Mouse (Mus musculus): ENCODE measurements around the gene Cep295nl. TPM values are rescaled to one million over a fixed set of nuclear protein-coding genes. Genes with fewer than 3 reads are reported as not detected.
A peak's percentile ranks its signal among the peaks of the same experiment; 100 is the strongest.

Cep295nl gene
- polyA plus RNA-seq, 1 experiment from 2014 or later = 0.56 TPM

- Histone ChIP-seq H3K36me3 (no peaks in the 10 kb centered on the region), H3K27ac (no peak overlapping the region), H3K27me3 (no peaks in the 10 kb centered on the region), H3K4me3 (no peak overlapping the region), H3K9me3 (no peaks in the 10 kb centered on the region), H3K9ac (no peak overlapping the region), H3K4me2 (no peak overlapping the region), H3K4me1 (peaks cover 6% of the 10 kb centered on the region; the same call in 1 of the 2 replicates)
- 71% methylated on average over 5 of the region's 5 CpGs for WGBS
- ATAC-seq (ENCODE audit: borderline replicate concordance, extremely low read depth, low FRiP score, low TSS enrichment) = no peak
Measured at GRCm38 (mm10) chr11:118369251-118369650, 27.0 kb upstream of the Cep295nl start.

GRCm38 (mm10) chr11:118368330-118368729, 26.0 kb upstream of the Cep295nl start:
- Histone ChIP-seq H3K27ac (no peak overlapping the region), H3K36me3 (no peaks in the 10 kb centered on the region), H3K27me3 (no peaks in the 10 kb centered on the region), H3K4me3 (no peak overlapping the region), H3K9ac (no peak overlapping the region), H3K4me2 (no peak overlapping the region), H3K4me1 (peaks cover 12% of the 10 kb centered on the region), H3K9me3 (no peaks in the 10 kb centered on the region)
- ATAC-seq (ENCODE audit: borderline replicate concordance, extremely low read depth, low FRiP score, low TSS enrichment) = no peak
- WGBS = 51% methylated on average over 3 of the region's 3 CpGs

- no peak for ATAC-seq (ENCODE audit: borderline replicate concordance, extremely low read depth, low FRiP score, low TSS enrichment)
- Histone ChIP-seq H3K4me2 (no peak overlapping the region), H3K4me3 (no peak overlapping the region), H3K27ac (no peak overlapping the region), H3K9ac (no peak overlapping the region), H3K36me3 (no peaks in the 10 kb centered on the region), H3K9me3 (no peaks in the 10 kb centered on the region), H3K4me1 (peaks cover 26% of the 10 kb centered on the region), H3K27me3 (no peaks in the 10 kb centered on the region)
- WGBS = 72% methylated on average over 8 of the region's 8 CpGs
Measured at GRCm38 (mm10) chr11:118366559-118366958, 24.3 kb upstream of the Cep295nl start.

GRCm38 (mm10) chr11:118366108-118366507, 23.8 kb upstream of the Cep295nl start:
- Histone ChIP-seq H3K36me3 (no peaks in the 10 kb centered on the region), H3K9ac (no peak overlapping the region), H3K27me3 (no peaks in the 10 kb centered on the region), H3K9me3 (no peaks in the 10 kb centered on the region), H3K27ac (no peak overlapping the region), H3K4me3 (no peak overlapping the region), H3K4me2 (no peak overlapping the region), H3K4me1 (peaks cover 30% of the 10 kb centered on the region)
- no peak for ATAC-seq (ENCODE audit: borderline replicate concordance, extremely low read depth, low FRiP score, low TSS enrichment)
- 57% methylated on average over 3 of the region's 3 CpGs for WGBS

GRCm38 (mm10) chr11:118365171-118365570, 22.9 kb upstream of the Cep295nl start:
- 51% methylated on average over 7 of the region's 7 CpGs for WGBS
- Histone ChIP-seq H3K4me3 (no peak overlapping the region), H3K27ac (peak overlapping the region; percentile 20; the same call in 1 of the 2 replicates), H3K36me3 (no peaks in the 10 kb centered on the region), H3K9me3 (no peaks in the 10 kb centered on the region), H3K9ac (no peak overlapping the region), H3K4me2 (no peak overlapping the region), H3K4me1 (peaks cover 39% of the 10 kb centered on the region), H3K27me3 (no peaks in the 10 kb centered on the region)
- 0 out of 2 replicates have a peak, but pooled peaks have one; percentile 17 for ATAC-seq (ENCODE audit: borderline replicate concordance, extremely low read depth, low FRiP score, low TSS enrichment)

- Histone ChIP-seq H3K27ac (no peak overlapping the region), H3K4me3 (no peak overlapping the region), H3K4me2 (no peak overlapping the region), H3K9ac (no peak overlapping the region), H3K4me1 (peaks cover 40% of the 10 kb centered on the region), H3K9me3 (no peaks in the 10 kb centered on the region), H3K36me3 (no peaks in the 10 kb centered on the region), H3K27me3 (no peaks in the 10 kb centered on the region)
- whole genome bisulfite sequencing = 82% methylated on average over 4 of the region's 4 CpGs
- no peak for ATAC-seq (ENCODE audit: borderline replicate concordance, extremely low read depth, low FRiP score, low TSS enrichment)
Measured at GRCm38 (mm10) chr11:118364021-118364420, 21.7 kb upstream of the Cep295nl start.

GRCm38 (mm10) chr11:118362971-118363518, 20.7 kb upstream of the Cep295nl start:
- H3K27ac ChIP-seq = peak overlapping the region; percentile 77
- no peaks in the 10 kb centered on the region for H3K27me3 ChIP-seq
- H3K4me1 ChIP-seq = peaks cover 40% of the 10 kb centered on the region
- H3K4me3 ChIP-seq = no peak overlapping the region
- 1% methylated on average over 8 of the region's 8 CpGs for WGBS
- H3K9ac ChIP-seq = no peak overlapping the region
- no peaks in the 10 kb centered on the region for H3K36me3 ChIP-seq
- peak; percentile 83 for ATAC-seq (ENCODE audit: borderline replicate concordance, extremely low read depth, low FRiP score, low TSS enrichment)
- H3K4me2 ChIP-seq = peak overlapping the region; percentile 37
- H3K9me3 ChIP-seq = no peaks in the 10 kb centered on the region

GRCm38 (mm10) chr11:118362501-118362900, 20.2 kb upstream of the Cep295nl start:
- Histone ChIP-seq H3K27me3 (no peaks in the 10 kb centered on the region), H3K4me3 (no peak overlapping the region), H3K4me1 (peaks cover 40% of the 10 kb centered on the region), H3K4me2 (0 out of 2 replicates have a peak overlapping the region, but pooled peaks have one; percentile 37), H3K9ac (no peak overlapping the region), H3K36me3 (no peaks in the 10 kb centered on the region), H3K9me3 (no peaks in the 10 kb centered on the region), H3K27ac (peak overlapping the region; percentile 77)
- WGBS = 46% methylated on average over 1 of the region's 1 CpGs
- ATAC-seq (ENCODE audit: borderline replicate concordance, extremely low read depth, low FRiP score, low TSS enrichment) = no peak

- H3K4me3 ChIP-seq = no peak overlapping the region
- no peak overlapping the region for H3K4me2 ChIP-seq
- 27% methylated on average over 10 of the region's 10 CpGs for WGBS
- no peak for ATAC-seq (ENCODE audit: borderline replicate concordance, extremely low read depth, low FRiP score, low TSS enrichment)
- H3K9ac ChIP-seq = no peak overlapping the region
- no peaks in the 10 kb centered on the region for H3K27me3 ChIP-seq
- H3K9me3 ChIP-seq = no peaks in the 10 kb centered on the region
- H3K4me1 ChIP-seq = peaks cover 41% of the 10 kb centered on the region
- no peaks in the 10 kb centered on the region for H3K36me3 ChIP-seq
- H3K27ac ChIP-seq = peak overlapping the region; percentile 34; the same call in 1 of the 2 replicates
Measured at GRCm38 (mm10) chr11:118360907-118361341, 18.6 kb upstream of the Cep295nl start.

- H3K4me1 ChIP-seq = peaks cover 46% of the 10 kb centered on the region
- WGBS = 48% methylated on average over 7 of the region's 7 CpGs
- no peak for ATAC-seq (ENCODE audit: borderline replicate concordance, extremely low read depth, low FRiP score, low TSS enrichment)
Measured at GRCm38 (mm10) chr11:118360491-118360890, 18.2 kb upstream of the Cep295nl start.

GRCm38 (mm10) chr11:118355640-118356039, 13.3 kb upstream of the Cep295nl start, which contains the start of gene Timp2:
Timp2 (minus strand) TSS chr11:118355740.
- H3K9me3 ChIP-seq = no peaks in the 10 kb centered on the region
- ATAC-seq (ENCODE audit: borderline replicate concordance, extremely low read depth, low FRiP score, low TSS enrichment) = no peak
- peak within 1 kb of the TSS; percentile 89 for H3K27ac ChIP-seq
- peaks cover 34% of the 10 kb centered on the region for H3K4me1 ChIP-seq
- no peaks in the 10 kb centered on the region for H3K36me3 ChIP-seq
- WGBS = 32% methylated on average over 6 of the region's 6 CpGs
- H3K9ac ChIP-seq = peak within 1 kb of the TSS; percentile 88
- peak within 1 kb of the TSS; percentile 78 for H3K4me3 ChIP-seq
- H3K4me2 ChIP-seq = peak within 1 kb of the TSS; percentile 80
- H3K27me3 ChIP-seq = no peaks in the 10 kb centered on the region

More at GRCm38 (mm10) chr11:118360491-118360890, 18.2 kb upstream of the Cep295nl start:
- Histone ChIP-seq H3K27ac (peak overlapping the region; percentile 34; the same call in 1 of the 2 replicates), H3K27me3 (no peaks in the 10 kb centered on the region), H3K9ac (no peak overlapping the region), H3K4me2 (no peak overlapping the region), H3K4me3 (no peak overlapping the region), H3K9me3 (no peaks in the 10 kb centered on the region), H3K36me3 (no peaks in the 10 kb centered on the region)

GRCm38 (mm10) chr11:118355205-118355604, 12.9 kb upstream of the Cep295nl start:
- peak overlapping the region; percentile 78 for H3K4me3 ChIP-seq
- whole genome bisulfite sequencing = under 1% methylated on average over 35 of the region's 43 CpGs
- peak; percentile 92 for ATAC-seq (ENCODE audit: borderline replicate concordance, extremely low read depth, low FRiP score, low TSS enrichment)

More at GRCm38 (mm10) chr11:118355205-118355604, 12.9 kb upstream of the Cep295nl start:
- Histone ChIP-seq H3K4me2 (peak overlapping the region; percentile 80), H3K36me3 (no peaks in the 10 kb centered on the region), H3K9ac (peak overlapping the region; percentile 88), H3K27me3 (no peaks in the 10 kb centered on the region), H3K27ac (peak overlapping the region; percentile 89), H3K4me1 (peaks cover 29% of the 10 kb centered on the region), H3K9me3 (no peaks in the 10 kb centered on the region)

All from lung, embryonic 15.5 days (tissue).